Mouse (Mus musculus): ENCODE results near the gene Lcn4.

DNA sequence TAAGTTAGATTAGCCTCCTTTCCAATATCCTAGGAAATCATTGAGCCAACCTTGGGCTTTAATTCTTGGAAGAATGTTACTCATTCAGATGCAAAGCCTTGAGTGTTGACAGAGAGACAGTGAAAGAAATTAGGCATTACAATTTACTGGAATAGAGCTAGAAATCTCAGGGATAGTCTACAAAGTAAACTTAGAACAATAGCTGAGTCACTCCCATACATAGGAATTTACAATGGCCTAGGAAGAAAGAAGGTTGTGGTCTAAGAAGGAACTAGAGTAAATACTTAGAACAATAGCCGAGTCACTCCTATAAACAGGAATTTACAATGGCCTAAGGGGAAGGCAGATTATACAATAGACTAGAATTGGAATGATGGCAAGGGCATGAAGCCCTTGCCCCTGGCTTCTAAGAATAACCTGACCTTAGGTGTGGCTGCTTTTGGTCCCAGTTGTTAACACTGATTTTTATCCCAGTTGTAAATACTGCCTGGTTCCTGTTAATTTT lies 15.1 kb upstream of the Lcn4 start:
- no peak for TF ChIP-seq GATA2 (IDR thresholded peaks at IDR 0.05; ENCODE audit: borderline replicate concordance, low read depth, low read length)
- TF ChIP-seq POLR2AphosphoS5 (IDR thresholded peaks at IDR 0.05; ENCODE audit: insufficient replicate concordance, low read depth, low read length) = no peak
- no peak for TF ChIP-seq CTCF (IDR thresholded peaks at IDR 0.05; ENCODE audit: low read depth, low read length)
- no peak for TF ChIP-seq GATA1 (IDR thresholded peaks at IDR 0.05; ENCODE audit: borderline replicate concordance, low read length)
- no peak for TF ChIP-seq TAL1 (conservative IDR thresholded peaks at IDR 0.05; ENCODE audit: low read depth, low read length)

Data from G1E (cell line).